Mouse (Mus musculus) kidney, postnatal 4 days (tissue): ENCODE results near the gene Srcap.
"Not testable (repeated sequence)": the region's sequence is repeated elsewhere in the genome, so short reads cannot be mapped to it uniquely, and the experiment has no call there.

Experiments
- DNase-seq, 2 experiments: peaks; one replicate each; pipeline ENCODE4 v3.0.0; 2021; ENCODE audit warnings: mixed read lengths in 2 of 2

Gene Srcap

GRCm38 (mm10) chr7:127511808-127512230 lies at the start of gene Srcap:
Gene Srcap, plus strand, starts transcription at chr7:127511983.
- DNase-seq = peak; percentile 96 to 98

- no peak for DNase-seq
Measured at GRCm38 (mm10) chr7:127465191-127465590, 46.6 kb upstream of the Srcap start.

GRCm38 (mm10) chr7:127465670-127466069 lies 46.1 kb upstream of the Srcap start:
- not testable (repeated sequence) for DNase-seq

DNA sequence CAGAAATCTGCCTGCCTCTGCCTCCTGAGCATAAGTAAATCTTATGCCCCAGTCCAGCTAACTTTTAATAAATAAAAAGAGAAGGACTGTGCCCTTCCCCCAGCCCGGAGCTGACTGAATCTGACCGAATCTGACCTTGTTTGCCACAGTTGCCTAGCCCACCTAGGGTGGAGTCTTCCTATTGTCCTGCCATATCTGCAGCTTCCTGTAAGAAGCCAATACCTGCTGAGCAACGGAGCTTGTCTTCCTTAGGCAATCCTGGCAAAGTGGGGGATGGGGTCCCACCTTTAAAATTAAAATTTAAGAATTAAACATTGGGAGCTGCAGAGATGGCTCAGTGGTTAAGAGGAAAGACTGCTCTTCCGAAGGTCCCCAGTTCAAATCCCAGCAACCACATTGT lies 45.2 kb upstream of the Srcap start:
- no peak for DNase-seq

DNA sequence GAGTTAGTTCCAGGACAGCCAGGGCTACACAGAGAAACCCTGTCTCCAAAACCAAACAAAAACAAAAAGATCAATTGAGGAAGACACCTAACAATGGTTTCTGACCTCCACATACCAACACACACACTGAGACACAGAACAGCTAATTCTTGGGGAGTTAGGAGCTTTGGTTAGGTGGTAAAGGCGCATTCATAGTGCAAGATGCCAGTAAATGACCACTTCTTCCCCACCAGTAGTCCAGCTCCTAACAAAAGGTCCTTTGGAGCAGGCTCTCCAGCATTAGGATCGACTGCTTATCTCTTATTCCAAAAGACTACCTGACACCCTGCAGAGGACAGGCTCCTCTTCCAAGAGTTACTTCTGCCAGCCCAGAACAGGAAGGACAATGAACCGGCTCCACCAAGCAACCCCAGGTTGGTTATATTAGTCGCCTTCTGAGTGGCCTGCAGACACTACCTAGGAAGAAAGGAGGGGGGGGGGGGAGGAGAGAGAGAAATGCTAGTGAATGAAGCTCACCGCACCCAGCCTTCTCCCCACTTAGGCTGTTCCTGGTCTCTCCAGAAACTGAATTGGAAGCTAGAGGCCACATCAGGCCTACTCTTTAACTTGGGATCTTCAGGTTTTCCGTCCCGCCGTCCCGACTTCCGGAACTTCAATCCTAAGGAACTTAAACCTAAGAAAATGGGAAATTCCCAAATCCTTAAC lies 41.6 kb upstream of the Srcap start:
- DNase-seq = peak; percentile 45 to 67

DNA sequence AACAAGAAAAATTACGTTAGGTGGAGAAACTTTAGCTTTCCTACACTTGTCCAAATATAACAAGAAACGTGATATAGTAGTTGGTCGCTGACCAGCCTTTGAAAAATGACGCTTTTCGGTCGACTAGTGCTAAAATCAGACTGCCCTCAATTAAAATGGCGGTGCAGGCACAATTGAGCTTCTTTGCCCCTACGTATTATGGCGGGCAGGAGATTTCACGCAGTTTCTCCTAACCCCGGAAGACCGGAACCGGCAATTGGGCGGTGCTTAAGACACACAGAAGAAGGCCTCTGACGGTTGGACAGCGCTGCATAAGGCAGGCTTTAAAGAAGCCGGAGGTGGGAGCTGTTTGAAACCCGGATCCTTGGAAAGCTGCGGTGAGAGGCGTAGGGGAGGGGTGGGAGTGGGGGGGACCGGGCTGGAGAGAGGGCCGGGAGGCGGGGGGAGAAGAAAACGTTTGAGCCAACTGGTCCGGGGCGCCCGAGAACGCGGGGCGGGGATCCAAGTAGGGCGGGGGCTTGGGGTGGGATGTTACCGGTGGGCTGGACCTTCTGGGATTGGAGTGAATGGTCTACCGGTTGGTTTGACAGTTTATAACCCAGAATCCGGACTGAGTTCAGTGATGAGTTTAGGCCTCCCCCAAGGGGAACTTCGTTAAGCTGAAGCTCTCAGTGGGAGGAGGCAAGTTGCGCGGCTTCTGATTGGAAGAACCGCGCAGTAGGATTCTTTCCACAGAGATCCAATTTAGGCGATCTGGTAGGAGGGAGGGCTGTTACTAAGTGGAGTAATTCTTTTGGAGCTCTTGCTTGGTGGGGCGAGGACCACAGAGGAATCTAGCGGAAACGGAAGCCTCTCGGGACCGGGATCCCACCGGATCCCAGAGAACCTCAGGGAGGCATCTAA lies 40.8 kb upstream of the Srcap start:
- DNase-seq = peak; percentile 89 to 95

DNA sequence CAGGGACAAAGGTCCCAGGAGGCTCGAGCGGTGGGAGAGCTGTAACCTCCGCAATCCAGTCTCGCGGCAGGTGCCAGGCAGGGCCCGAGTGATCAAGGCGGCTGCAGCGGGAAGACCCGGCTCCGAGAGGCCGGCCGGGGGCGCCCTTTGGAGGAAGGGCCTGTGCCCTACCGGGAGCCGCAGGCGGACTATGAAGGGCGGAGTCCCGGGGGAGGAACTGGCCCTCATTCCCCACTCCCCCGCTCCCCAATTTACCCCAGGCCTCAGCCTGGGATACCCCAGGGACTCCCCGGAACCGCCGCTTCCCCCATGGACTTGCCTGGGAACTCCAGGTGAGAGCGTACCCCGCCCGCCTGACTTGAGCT lies 40.2 kb upstream of the Srcap start:
- DNase-seq = peak; percentile 66 to 80

- DNase-seq = no peak
Measured at GRCm38 (mm10) chr7:127472060-127472459, 39.7 kb upstream of the Srcap start.

DNA sequence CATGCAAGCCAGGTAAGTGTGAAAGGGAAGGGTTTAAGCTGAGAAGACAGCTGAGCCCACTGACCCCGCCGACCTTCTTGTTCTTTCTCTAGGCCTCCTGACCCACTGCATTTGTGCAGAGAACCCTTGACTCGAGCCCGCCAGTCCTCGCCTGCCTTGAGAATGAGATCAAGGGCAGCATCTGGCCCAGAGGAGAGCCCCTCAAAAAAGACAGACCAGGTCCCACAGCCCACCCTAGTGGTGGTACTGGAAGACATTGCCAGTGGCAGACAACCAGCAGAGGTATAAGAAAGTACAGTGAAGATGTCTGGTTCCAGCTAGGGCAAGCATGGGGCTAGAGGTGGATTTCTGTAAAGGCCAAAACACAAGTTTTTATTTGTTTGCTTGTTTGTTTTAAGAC lies 38.1 kb upstream of the Srcap start:
- DNase-seq = peak; percentile 22 to 46

- DNase-seq = no peak
Measured at GRCm38 (mm10) chr7:127474378-127475070, 37.3 kb upstream of the Srcap start.

GRCm38 (mm10) chr7:127475186-127475740 lies 36.5 kb upstream of the Srcap start:
- DNase-seq = no peak

DNA sequence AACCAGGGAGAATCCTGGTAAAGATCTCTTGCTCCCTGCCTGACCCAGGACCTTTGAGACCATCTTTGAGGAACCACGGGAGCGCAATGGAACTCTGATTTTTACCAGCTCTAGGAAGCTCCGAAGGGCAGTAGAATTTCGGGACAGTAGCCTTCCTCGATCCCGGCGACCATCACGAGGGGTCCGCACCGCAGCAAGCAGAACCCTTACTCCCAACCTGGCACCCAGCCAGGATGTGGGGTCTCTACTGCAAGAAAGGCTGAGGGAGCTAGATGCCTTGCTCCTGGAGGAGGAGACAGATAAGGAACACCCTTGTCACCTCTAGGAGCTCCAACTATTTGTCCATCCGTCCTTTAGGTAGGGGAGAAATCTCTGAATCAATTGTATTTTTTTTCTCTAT lies 35.4 kb upstream of the Srcap start:
- no peak for DNase-seq

DNA sequence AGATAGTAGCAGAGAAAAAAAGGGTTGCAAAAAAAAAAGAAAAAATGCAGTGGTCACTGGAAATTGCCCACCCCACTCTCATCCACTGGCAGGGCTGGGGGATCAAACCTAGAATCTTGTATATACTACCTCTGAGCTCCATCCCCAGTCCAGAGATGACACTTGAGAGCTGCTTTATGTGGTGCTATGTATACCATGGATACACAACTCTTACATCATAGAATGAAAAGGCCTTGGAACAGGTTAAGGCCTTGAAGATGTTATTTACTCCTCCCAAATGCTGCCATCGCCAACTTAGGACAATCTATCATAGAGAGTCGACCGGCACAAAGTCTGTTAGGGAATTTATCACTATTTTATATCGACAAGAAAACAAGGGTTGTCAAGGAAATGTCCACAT lies 34.9 kb upstream of the Srcap start:
- DNase-seq = no peak

DNA sequence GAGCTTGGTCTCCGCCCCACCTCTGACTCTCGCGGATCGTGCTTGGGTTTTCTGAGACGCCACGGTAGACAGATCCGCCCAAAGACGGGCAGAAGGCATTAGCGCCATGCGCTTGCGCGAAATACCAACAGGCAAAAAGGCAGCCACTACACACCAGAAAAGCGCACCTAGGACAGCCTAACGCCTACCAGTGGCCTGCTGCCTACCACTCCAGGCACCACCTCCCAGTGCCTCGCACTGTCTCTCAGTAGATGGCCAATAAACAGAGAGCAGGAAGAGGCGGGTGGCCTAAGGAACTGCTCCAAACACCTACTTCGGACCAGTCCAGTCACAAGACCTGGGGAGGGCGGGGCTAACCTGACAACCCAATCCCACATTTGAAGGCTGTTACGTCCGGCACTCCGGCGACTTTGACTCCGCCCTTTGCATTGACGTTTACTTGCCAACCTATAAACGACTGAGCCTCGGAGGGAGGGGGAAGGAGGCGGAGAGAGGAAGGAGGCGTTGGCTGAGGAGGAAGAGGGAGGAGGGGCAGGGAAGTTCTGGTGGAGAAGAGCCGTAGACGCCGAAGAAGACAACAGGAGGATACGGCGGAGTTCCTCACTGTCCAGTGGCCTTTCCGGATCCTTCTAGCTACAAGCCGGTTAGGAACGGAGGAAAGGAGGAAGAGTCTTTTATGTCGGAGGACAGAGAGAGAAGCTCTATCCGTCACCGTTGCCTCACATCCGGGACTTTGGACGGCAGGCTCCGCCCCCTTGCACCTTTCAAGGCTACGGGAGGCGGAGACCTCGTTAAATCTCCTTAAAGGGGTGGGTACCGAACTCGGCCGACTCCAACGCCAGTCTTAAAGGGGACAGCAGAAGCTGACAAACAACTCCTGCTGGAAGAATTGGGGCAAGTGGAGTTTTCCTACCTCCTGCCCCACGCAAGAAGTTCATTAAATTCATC lies 33.8 kb upstream of the Srcap start:
- DNase-seq = peak; percentile 99 to 100

- DNase-seq = peak; percentile 96 to 98
Measured at GRCm38 (mm10) chr7:127478635-127479317, 33.0 kb upstream of the Srcap start, which contains the start of gene Fbrs. Gene Fbrs, plus strand, starts transcription at chr7:127479199.

DNA sequence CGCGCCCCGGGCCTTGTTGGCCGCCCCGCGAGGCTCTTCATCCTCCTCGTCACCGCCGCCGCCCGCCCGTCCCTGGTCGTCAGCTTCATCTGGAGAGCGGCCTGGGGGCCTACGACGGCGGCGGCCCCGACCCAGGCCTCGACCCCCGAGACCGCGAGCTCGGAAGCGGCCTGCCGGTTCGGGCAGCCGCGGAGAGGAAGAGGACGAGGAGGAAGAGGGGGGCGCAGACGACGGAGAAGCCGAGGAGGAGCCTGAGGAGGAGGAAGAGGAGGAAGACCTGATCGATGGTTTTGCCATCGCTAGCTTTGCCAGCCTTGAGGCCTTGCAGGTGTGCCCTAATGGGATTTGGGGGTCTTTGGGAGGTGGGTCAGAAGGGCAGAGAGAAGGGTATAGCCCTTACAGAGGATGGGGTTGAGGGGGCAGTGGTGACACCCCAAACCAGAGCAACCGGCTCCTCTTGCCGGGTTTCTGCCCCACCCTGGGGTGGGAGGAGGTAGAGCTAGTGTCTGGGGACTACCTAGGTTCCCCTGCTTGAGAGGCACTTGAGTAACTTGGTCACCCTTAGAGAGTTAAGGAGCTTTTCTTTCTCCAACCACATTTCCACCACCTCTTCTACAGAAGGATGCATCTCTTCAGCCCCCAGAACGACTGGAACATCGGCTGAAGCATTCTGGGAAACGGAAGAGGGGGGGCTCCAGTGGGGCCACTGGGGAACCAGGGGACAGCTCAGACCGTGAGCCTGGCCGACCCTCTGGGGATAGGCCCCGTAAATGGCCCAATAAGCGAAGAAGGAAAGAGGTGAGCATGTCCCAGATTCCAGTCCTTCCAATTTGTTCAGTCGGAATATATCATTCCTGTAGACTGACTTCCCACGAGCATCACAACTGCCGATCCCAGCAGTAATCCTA lies 32.2 kb upstream of the Srcap start:
- peak; percentile 32 to 48 for DNase-seq

DNA sequence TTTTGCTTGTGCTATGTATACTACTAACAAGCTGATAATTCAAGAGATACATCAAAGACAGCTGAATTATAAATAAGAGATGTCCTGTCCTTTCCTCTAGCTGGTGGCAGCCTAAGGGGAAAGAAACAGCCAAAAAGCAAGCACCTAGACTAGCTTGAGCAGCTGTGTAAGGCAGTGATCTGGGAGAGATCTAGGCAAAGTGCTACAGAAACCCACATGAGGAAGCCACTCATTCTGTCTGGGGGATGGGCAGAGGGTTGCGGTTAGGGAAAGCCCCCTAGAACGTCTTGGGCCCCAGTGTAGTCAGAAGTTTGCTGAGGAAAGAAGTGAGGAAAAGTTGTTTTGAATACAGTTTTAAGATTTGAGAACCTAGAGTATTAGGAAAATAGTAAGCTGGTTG lies 31.5 kb upstream of the Srcap start:
- no peak for DNase-seq

DNA sequence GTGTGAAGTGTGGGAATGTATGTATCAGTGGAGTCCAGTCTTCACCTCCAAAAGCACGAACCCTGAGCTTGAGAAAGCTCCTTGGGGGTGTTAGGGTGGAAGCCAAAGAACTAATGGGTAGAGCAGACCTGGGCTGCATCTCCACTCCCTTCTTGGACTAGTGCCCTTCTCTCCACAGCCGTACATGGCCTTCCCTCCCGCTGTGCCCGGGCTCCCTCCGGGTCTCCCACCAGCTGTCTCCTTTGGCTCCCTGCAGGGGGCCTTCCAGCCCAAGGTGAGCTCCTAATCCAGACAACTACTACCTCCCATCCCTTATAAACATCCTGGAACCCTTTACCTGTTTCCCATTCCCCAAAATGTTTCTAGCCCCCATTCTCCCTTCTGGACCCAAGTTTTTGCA lies 26.4 kb upstream of the Srcap start:
- no peak for DNase-seq

GRCm38 (mm10) chr7:127488364-127488763 lies 23.4 kb upstream of the Srcap start:
- not testable (repeated sequence) for DNase-seq

- DNase-seq = no peak
Measured at GRCm38 (mm10) chr7:127489982-127490381, 21.8 kb upstream of the Srcap start.
